Mouse (Mus musculus): ENCODE measurements around the gene Abcg5.

DNA sequence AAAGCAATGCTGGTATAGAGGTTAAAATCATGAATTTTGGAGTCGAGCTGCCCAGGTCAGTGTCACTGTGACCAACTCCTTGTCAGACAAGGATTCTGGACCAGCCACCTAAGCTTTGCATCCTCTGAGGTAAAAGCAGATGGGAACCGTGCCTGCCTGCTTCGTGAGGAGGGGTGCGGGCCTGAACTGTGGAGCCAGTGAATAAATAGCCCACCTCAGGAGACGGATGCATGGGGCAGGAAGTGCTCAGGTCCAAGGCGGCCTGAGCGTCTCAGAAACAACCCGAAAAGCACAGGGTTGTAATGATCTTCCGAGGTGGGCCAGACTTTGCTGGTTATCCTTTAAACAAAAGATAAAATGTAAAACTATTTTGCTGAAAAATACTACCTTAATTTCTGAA lies 37.7 kb downstream of the Abcg5 start:
- TF ChIP-seq GATA1 (IDR thresholded peaks at IDR 0.05; ENCODE audit: low read length) (no peak), TAL1 (IDR thresholded peaks at IDR 0.05; ENCODE audit: low read length) (no peak)
